Mouse (Mus musculus) stomach, postnatal 0 days (tissue): ENCODE measurements around the gene Plxdc2. TPM values are rescaled to one million over a fixed set of nuclear protein-coding genes. Genes with fewer than 3 reads are reported as not detected.
A peak's percentile ranks its signal among the peaks of the same experiment; 100 is the strongest.

Experiments used
- ATAC-seq: fragments of 200-750 bp; cut with Nextera tagmentation; 2 replicates; pipeline ENCODE4 v1.8.0; 2017; ENCODE audit not compliant: low FRiP score, low TSS enrichment
- DNase-seq: peaks from one replicate; pipeline ENCODE4 v3.0.0-alpha.2; 2016; ENCODE audit warnings: low spot score
- H3K27ac ChIP-seq: fragments of 300-500 bp; sonication (generic); replicated peaks from 2 replicates; pipeline ENCODE4 v1.5.1; 2014; ENCODE audit warnings: mild to moderate bottlenecking, control low read depth
- H3K27me3 ChIP-seq: fragments of 300-500 bp; sonication (generic); 2 replicates; pipeline ENCODE4 v1.6.1; 2014; ENCODE audit warnings: low read length; ENCODE audit not compliant: control insufficient read depth, insufficient read depth
- H3K36me3 ChIP-seq: fragments of 300-500 bp; sonication (generic); 2 replicates; pipeline ENCODE4 v1.6.1; 2014; ENCODE audit warnings: low read length, mixed read lengths; ENCODE audit not compliant: control insufficient read depth, insufficient read depth
- H3K4me1 ChIP-seq: fragments of 300-500 bp; sonication (generic); replicated peaks from 2 replicates; pipeline ENCODE4 v1.6.1; 2014; ENCODE audit warnings: antibody characterized with exemption; ENCODE audit not compliant: control insufficient read depth, insufficient read depth
- H3K4me2 ChIP-seq: fragments of 300-500 bp; sonication (generic); replicated peaks from 2 replicates; pipeline ENCODE4 v1.6.1; 2014; ENCODE audit warnings: low read depth, mild to moderate bottlenecking, control low read depth, moderate library complexity
- H3K4me3 ChIP-seq: fragments of 300-500 bp; sonication (generic); 2 replicates; pipeline ENCODE4 v1.5.1; 2014; ENCODE audit warnings: low read depth, low read length, control low read depth
- H3K9ac ChIP-seq: fragments of 300-500 bp; sonication (generic); 2 replicates; pipeline ENCODE4 v1.6.1; 2014; ENCODE audit warnings: mild to moderate bottlenecking, low read length, control low read depth, mixed read lengths
- H3K9me3 ChIP-seq: fragments of 300-500 bp; sonication (generic); 2 replicates; pipeline ENCODE4 v1.6.1; 2016; ENCODE audit warnings: low read length; ENCODE audit not compliant: control insufficient read depth
- CTCF ChIP-seq: IDR thresholded peaks from 2 replicates; pipeline ENCODE4 v1.5.1; 2016; ENCODE audit warnings: antibody characterized with exemption, low read depth, mild to moderate bottlenecking, moderate library complexity
- EP300 ChIP-seq: optimal IDR thresholded peaks from 2 replicates; pipeline ENCODE3; 2016; ENCODE audit warnings: antibody characterized with exemption
- WGBS: fragments of 180-500 bp; shearing (Covaris S2); extraction: QIAGEN DNeasy Blood & Tissue Kit; methylation state at CpG from one replicate; pipeline ENCODE4 v1.1.7; 2014; 5-methylcytosine and 5-hydroxymethylcytosine counted together
- polyA plus RNA-seq: library from polyadenylated mRNA; unstranded; fragments of >200 nt; fragmentation: Nextera tagmentation; extraction: Ambion mirVana; gene quantifications from 2 replicates; pipeline ENCODE4 v1.2.1, GENCODE M21; 2015

Plxdc2 gene
- polyA plus RNA-seq, 1 experiment from 2014 or later: 34.3 TPM

DNA sequence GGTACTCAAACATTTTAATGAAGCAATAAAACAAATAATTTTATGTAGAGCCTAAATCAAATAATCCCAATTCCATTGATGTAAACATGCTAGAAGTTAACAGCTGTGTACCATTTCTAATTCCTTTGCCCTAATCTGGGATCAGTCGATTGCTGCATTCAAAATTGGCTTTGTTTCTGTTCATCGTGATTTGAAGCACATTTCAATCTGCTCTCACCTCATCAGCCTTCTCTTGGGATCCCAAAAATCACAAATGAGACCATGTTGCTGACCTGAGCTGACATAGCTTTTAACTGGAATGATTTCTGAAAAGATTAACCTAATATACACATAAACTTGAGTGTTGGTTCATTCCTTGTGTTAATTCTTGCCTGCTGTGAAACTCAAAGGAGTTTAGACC lies 340.3 kb downstream of the Plxdc2 start:
- Histone ChIP-seq H3K4me2 (no peak overlapping the region), H3K27ac (no peak overlapping the region), H3K4me1 (no peaks in the 10 kb centered on the region), H3K9me3 (no peaks in the 10 kb centered on the region), H3K4me3 (no peak overlapping the region), H3K36me3 (no peaks in the 10 kb centered on the region), H3K9ac (no peak overlapping the region), H3K27me3 (no peaks in the 10 kb centered on the region)
- ATAC-seq (no peak), DNase-seq (no peak)
- 62% methylated on average over 2 of the region's 2 CpGs for WGBS
- TF ChIP-seq CTCF: no peak
- TF ChIP-seq EP300: no peak

DNA sequence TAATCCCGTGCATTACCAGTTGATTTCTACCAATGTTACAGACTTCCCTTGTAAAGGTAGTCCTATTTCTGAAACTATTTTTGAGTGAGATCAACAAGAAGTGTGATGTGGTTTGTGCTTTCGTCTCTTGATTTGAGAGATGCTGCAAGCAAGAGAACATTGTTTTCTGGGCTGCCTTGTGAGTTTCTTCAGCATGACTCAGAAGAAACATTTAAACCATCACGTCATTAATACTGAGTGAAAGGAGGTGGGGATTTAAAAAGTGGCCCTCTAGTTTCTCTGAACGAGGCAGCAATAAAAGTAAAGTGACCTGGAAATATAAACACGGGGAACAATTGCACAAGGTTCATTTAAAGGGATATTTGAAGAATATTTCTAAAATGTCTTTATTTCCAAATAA lies 341.1 kb downstream of the Plxdc2 start:
- no peak for TF ChIP-seq EP300
- TF ChIP-seq CTCF: no peak
- Histone ChIP-seq H3K9ac (no peak overlapping the region), H3K27ac (no peak overlapping the region), H3K4me1 (no peaks in the 10 kb centered on the region), H3K4me3 (no peak overlapping the region), H3K36me3 (no peaks in the 10 kb centered on the region), H3K27me3 (no peaks in the 10 kb centered on the region), H3K4me2 (no peak overlapping the region), H3K9me3 (no peaks in the 10 kb centered on the region)
- 54% methylated on average over 5 of the region's 5 CpGs for WGBS
- ATAC-seq (no peak), DNase-seq (no peak)

DNA sequence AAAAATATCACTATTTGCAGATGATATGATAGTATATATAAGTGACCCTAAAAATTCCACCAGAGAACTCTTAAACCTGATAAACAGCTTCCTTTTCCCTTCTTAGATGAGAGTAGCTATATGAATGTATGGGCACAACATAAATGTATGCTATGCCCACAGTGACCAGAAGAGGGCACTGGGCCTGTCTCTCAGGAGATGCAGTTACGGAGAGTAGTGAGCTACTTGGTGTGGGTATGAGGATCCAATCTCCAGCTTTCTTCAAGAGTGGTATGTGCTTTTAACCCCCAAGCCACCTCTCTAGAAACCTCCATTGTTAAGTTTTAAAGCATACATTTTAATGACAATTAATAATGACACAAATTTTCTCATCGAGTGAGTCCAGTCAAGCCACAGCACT lies 350.1 kb downstream of the Plxdc2 start:
- Histone ChIP-seq H3K4me2 (no peak overlapping the region), H3K9me3 (no peaks in the 10 kb centered on the region), H3K27me3 (no peaks in the 10 kb centered on the region), H3K4me3 (no peak overlapping the region), H3K9ac (no peak overlapping the region), H3K4me1 (no peaks in the 10 kb centered on the region), H3K36me3 (no peaks in the 10 kb centered on the region), H3K27ac (no peak overlapping the region)
- DNase-seq (no peak), ATAC-seq (no peak)
- no peak for TF ChIP-seq EP300
- peak; percentile 54 for TF ChIP-seq CTCF
- 87% methylated on average over 2 of the region's 2 CpGs for WGBS

DNA sequence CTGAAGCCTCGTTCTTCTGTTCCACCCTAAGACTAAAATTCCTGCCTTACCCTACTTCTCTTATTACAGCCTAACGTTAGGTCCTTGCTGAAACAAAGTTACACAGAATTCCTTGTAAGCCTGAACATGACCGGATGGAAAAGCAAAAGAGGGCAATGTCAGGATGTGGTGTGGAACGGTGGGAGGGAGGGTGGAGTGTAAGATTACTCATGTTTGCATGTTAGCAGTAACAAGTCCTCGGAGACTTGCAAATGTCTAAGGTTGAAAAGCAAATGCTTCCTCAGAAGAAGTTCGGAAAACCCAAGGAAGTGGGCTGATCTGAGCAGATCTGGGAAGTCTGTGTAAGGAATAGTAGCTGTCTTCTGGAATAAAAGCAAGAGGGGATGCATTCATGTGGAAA lies 353.8 kb downstream of the Plxdc2 start:
- Histone ChIP-seq H3K9me3 (no peaks in the 10 kb centered on the region), H3K27ac (no peak overlapping the region), H3K36me3 (no peaks in the 10 kb centered on the region), H3K4me1 (no peaks in the 10 kb centered on the region), H3K4me2 (no peak overlapping the region), H3K27me3 (no peaks in the 10 kb centered on the region), H3K4me3 (no peak overlapping the region), H3K9ac (no peak overlapping the region)
- WGBS: 43% methylated on average over 6 of the region's 6 CpGs
- no peak for ATAC-seq
- DNase-seq: no peak
- TF ChIP-seq EP300: no peak
- TF ChIP-seq CTCF: no peak

DNA sequence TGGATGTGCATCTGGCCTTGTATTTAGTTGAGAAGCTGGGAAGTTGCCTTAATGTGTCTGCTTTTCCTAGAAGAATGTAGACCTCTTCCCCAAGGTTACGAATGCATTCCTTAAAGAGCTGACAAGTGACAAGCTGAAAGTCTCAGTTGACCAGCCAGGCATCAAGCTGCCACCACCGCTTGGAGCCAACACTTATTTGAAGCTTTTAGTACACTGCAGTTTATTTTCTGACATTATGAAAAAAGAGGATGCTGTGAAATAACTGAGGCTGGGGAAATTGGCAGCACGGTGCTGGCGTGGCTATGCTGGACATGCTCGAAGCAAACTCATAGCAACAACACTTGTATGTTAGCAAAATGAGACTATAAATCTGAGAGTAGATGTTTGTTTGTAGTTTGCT lies 374.9 kb downstream of the Plxdc2 start:
- WGBS: 91% methylated on average over 5 of the region's 5 CpGs
- Histone ChIP-seq H3K4me2 (no peak overlapping the region), H3K9ac (no peak overlapping the region), H3K4me1 (no peaks in the 10 kb centered on the region), H3K27ac (no peak overlapping the region), H3K4me3 (no peak overlapping the region), H3K27me3 (no peaks in the 10 kb centered on the region), H3K36me3 (no peaks in the 10 kb centered on the region), H3K9me3 (no peaks in the 10 kb centered on the region)
- DNase-seq: no peak
- no peak for TF ChIP-seq EP300
- no peak for ATAC-seq

DNA sequence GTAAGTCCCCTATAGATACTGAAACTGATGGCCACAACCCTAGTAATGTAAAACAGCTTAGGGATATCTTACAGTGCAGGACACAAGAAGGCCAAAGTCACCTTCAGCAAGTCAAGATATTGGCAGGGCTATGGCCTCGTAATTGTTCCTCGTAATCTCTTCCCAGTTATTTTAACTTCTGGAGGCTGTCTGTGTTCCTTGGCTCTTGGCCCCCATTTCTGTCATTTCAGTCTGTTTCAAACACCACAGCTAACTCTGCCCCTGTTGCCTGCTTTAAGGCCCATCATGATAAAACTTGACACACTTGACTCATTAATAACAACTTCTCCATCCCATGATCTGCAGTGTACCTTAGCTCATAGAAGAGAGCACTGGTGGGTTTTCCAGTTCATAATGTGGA lies 378.3 kb downstream of the Plxdc2 start:
- ATAC-seq: no peak
- 84% methylated on average over 2 of the region's 2 CpGs for WGBS

More for the DNA sequence above, 378.3 kb downstream of the Plxdc2 start:
- Histone ChIP-seq H3K36me3 (no peaks in the 10 kb centered on the region), H3K4me3 (no peak overlapping the region), H3K4me2 (no peak overlapping the region), H3K9ac (no peak overlapping the region), H3K27ac (no peak overlapping the region), H3K9me3 (no peaks in the 10 kb centered on the region), H3K4me1 (no peaks in the 10 kb centered on the region), H3K27me3 (no peaks in the 10 kb centered on the region)
- TF ChIP-seq EP300 (no peak), CTCF (no peak)
- no peak for DNase-seq
